Mouse (Mus musculus) liver, embryonic 16.5 days (tissue): ENCODE results near the gene Aspn. TPM values are rescaled to one million over a fixed set of nuclear protein-coding genes. Genes with fewer than 3 reads are reported as not detected.

Source experiments
- ATAC-seq: fragments of 200-750 bp; cut with Nextera tagmentation; 2 replicates; pipeline ENCODE4 v1.8.0; 2017; ENCODE audit warnings: low read depth, mild to moderate bottlenecking, moderate number of reproducible peaks, moderate library complexity
- H3K27ac ChIP-seq: fragments of 300-500 bp; sonication (generic); 2 replicates; pipeline ENCODE4 v1.5.1; 2014; ENCODE audit warnings: mild to moderate bottlenecking, low read length
- H3K27me3 ChIP-seq: fragments of 300-500 bp; sonication (generic); 2 replicates; pipeline ENCODE4 v1.6.1; 2014; ENCODE audit warnings: low read depth, low read length, mixed read lengths; ENCODE audit not compliant: control insufficient read depth, insufficient read depth
- H3K36me3 ChIP-seq: fragments of 300-500 bp; sonication (generic); 2 replicates; pipeline ENCODE4 v1.6.1; 2014; ENCODE audit warnings: mild to moderate bottlenecking; ENCODE audit not compliant: control insufficient read depth, insufficient read depth
- H3K4me1 ChIP-seq: fragments of 300-500 bp; sonication (generic); 2 replicates; pipeline ENCODE4 v1.6.1; 2014; ENCODE audit warnings: low read depth, low read length, mixed read lengths; ENCODE audit not compliant: control insufficient read depth
- H3K4me2 ChIP-seq: fragments of 300-500 bp; sonication (generic); 2 replicates; pipeline ENCODE4 v1.6.1; 2014; ENCODE audit warnings: low read depth, low read length, mixed read lengths
- H3K4me3 ChIP-seq: fragments of 300-500 bp; sonication (generic); 2 replicates; pipeline ENCODE4 v1.5.1; 2014; ENCODE audit warnings: low read depth, mild to moderate bottlenecking, low read length
- H3K9ac ChIP-seq: fragments of 300-500 bp; sonication (generic); 2 replicates; pipeline ENCODE4 v1.6.1; 2014; ENCODE audit warnings: low read depth, low read length
- H3K9me3 ChIP-seq: fragments of 300-500 bp; sonication (generic); replicated peaks from 2 replicates; pipeline ENCODE4 v1.6.1; 2016; ENCODE audit warnings: low read length; ENCODE audit not compliant: control insufficient read depth
- WGBS: fragments of 180-500 bp; shearing (Covaris S2); extraction: QIAGEN DNeasy Blood & Tissue Kit; methylation state at CpG from one replicate; pipeline ENCODE4 v1.1.7; 2014; ENCODE audit not compliant: insufficient replicate concordance; 5-methylcytosine and 5-hydroxymethylcytosine counted together
- polyA plus RNA-seq: library from polyadenylated mRNA; unstranded; fragments of >200 nt; fragmentation: Nextera tagmentation; extraction: Ambion mirVana; gene quantifications from 2 replicates; pipeline ENCODE4 v1.2.1, GENCODE M21; 2015

Gene Aspn
- 1.4 and 1.5 TPM in 2 replicates for polyA plus RNA-seq

GRCm38 (mm10) chr13:49544279-49544678 lies at the start of gene Aspn:
TSS of gene Aspn (plus strand) at chr13:49544443.
- no peak within 1 kb of the TSS for H3K27ac ChIP-seq
- 74% methylated on average over 3 of the region's 3 CpGs for WGBS
- no peaks in the 10 kb centered on the region for H3K36me3 ChIP-seq
- H3K4me2 ChIP-seq = no peak within 1 kb of the TSS
- H3K9ac ChIP-seq = no peak within 1 kb of the TSS
- no peaks in the 10 kb centered on the region for H3K9me3 ChIP-seq
- no peak within 1 kb of the TSS for H3K4me3 ChIP-seq
- ATAC-seq = no peak
- no peaks in the 10 kb centered on the region for H3K4me1 ChIP-seq
- no peaks in the 10 kb centered on the region for H3K27me3 ChIP-seq

- no peak within 1 kb of the TSS for H3K4me3 ChIP-seq
- H3K27ac ChIP-seq = no peak within 1 kb of the TSS
- H3K27me3 ChIP-seq = no peaks in the 10 kb centered on the region
- ATAC-seq = no peak
- H3K4me2 ChIP-seq = no peak within 1 kb of the TSS
- 61% methylated on average over 4 of the region's 4 CpGs for WGBS
- H3K36me3 ChIP-seq = no peaks in the 10 kb centered on the region
- no peaks in the 10 kb centered on the region for H3K9me3 ChIP-seq
- H3K9ac ChIP-seq = no peak within 1 kb of the TSS
- no peaks in the 10 kb centered on the region for H3K4me1 ChIP-seq
Measured at GRCm38 (mm10) chr13:49504510-49504909, 39.7 kb upstream of the Aspn start, which contains the start of gene Ecm2. TSS of gene Ecm2 (plus strand) at chr13:49504810.

GRCm38 (mm10) chr13:49505776-49506175 lies 38.5 kb upstream of the Aspn start:
- Histone ChIP-seq H3K4me2 (no peak overlapping the region), H3K27me3 (no peaks in the 10 kb centered on the region), H3K36me3 (no peaks in the 10 kb centered on the region), H3K9me3 (no peaks in the 10 kb centered on the region), H3K9ac (no peak overlapping the region), H3K27ac (no peak overlapping the region), H3K4me1 (no peaks in the 10 kb centered on the region), H3K4me3 (no peak overlapping the region)
- WGBS = 81% methylated on average over 4 of the region's 4 CpGs
- no peak for ATAC-seq

- Histone ChIP-seq H3K4me2 (no peak overlapping the region), H3K4me3 (no peak overlapping the region), H3K4me1 (no peaks in the 10 kb centered on the region), H3K27ac (no peak overlapping the region), H3K27me3 (no peaks in the 10 kb centered on the region), H3K9me3 (no peaks in the 10 kb centered on the region), H3K36me3 (no peaks in the 10 kb centered on the region), H3K9ac (no peak overlapping the region)
- ATAC-seq = no peak
- WGBS = 70% methylated on average over 3 of the region's 3 CpGs
Measured at GRCm38 (mm10) chr13:49507176-49507575, 37.1 kb upstream of the Aspn start.

- Histone ChIP-seq H3K27me3 (no peaks in the 10 kb centered on the region), H3K4me3 (no peak overlapping the region), H3K36me3 (no peaks in the 10 kb centered on the region), H3K4me2 (no peak overlapping the region), H3K27ac (no peak overlapping the region), H3K4me1 (no peaks in the 10 kb centered on the region), H3K9me3 (no peaks in the 10 kb centered on the region), H3K9ac (no peak overlapping the region)
- no peak for ATAC-seq
- WGBS = 24% methylated on average over 2 of the region's 2 CpGs
Measured at GRCm38 (mm10) chr13:49518761-49519160, 25.5 kb upstream of the Aspn start.

- WGBS = 75% methylated on average over 2 of the region's 2 CpGs
- Histone ChIP-seq H3K4me2 (no peak overlapping the region), H3K27ac (no peak overlapping the region), H3K4me3 (no peak overlapping the region), H3K9me3 (no peaks in the 10 kb centered on the region), H3K9ac (no peak overlapping the region), H3K27me3 (no peaks in the 10 kb centered on the region), H3K36me3 (no peaks in the 10 kb centered on the region), H3K4me1 (no peaks in the 10 kb centered on the region)
- ATAC-seq = no peak
Measured at GRCm38 (mm10) chr13:49526235-49526634, 18.0 kb upstream of the Aspn start.

GRCm38 (mm10) chr13:49530636-49531035 lies 13.6 kb upstream of the Aspn start:
- H3K27ac ChIP-seq = no peak overlapping the region
- H3K9ac ChIP-seq = no peak overlapping the region
- no peak overlapping the region for H3K4me2 ChIP-seq
- no peaks in the 10 kb centered on the region for H3K9me3 ChIP-seq
- 89% methylated on average over 4 of the region's 4 CpGs for WGBS
- H3K4me1 ChIP-seq = no peaks in the 10 kb centered on the region
- no peaks in the 10 kb centered on the region for H3K36me3 ChIP-seq
- ATAC-seq = no peak
- no peaks in the 10 kb centered on the region for H3K27me3 ChIP-seq
- H3K4me3 ChIP-seq = no peak overlapping the region

GRCm38 (mm10) chr13:49536946-49537345 lies 7.3 kb upstream of the Aspn start:
- no peaks in the 10 kb centered on the region for H3K36me3 ChIP-seq
- ATAC-seq = no peak
- H3K9ac ChIP-seq = no peak overlapping the region
- WGBS = 68% methylated on average over 1 of the region's 1 CpGs
- no peaks in the 10 kb centered on the region for H3K4me1 ChIP-seq
- no peaks in the 10 kb centered on the region for H3K9me3 ChIP-seq
- no peaks in the 10 kb centered on the region for H3K27me3 ChIP-seq
- no peak overlapping the region for H3K4me3 ChIP-seq
- H3K4me2 ChIP-seq = no peak overlapping the region
- no peak overlapping the region for H3K27ac ChIP-seq

GRCm38 (mm10) chr13:49538693-49539092 lies 5.5 kb upstream of the Aspn start:
- no peak overlapping the region for H3K27ac ChIP-seq
- WGBS = 69% methylated on average over 1 of the region's 1 CpGs
- H3K4me2 ChIP-seq = no peak overlapping the region
- H3K9ac ChIP-seq = no peak overlapping the region
- no peaks in the 10 kb centered on the region for H3K27me3 ChIP-seq
- H3K4me1 ChIP-seq = no peaks in the 10 kb centered on the region
- H3K4me3 ChIP-seq = no peak overlapping the region
- no peak for ATAC-seq
- no peaks in the 10 kb centered on the region for H3K9me3 ChIP-seq
- no peaks in the 10 kb centered on the region for H3K36me3 ChIP-seq
